Mouse (Mus musculus): Measurements from ENCODE around the gene Slain1. TPM values are rescaled to one million over a fixed set of nuclear protein-coding genes. Genes with fewer than 3 reads are reported as not detected.

Slain1 gene
- polyA plus RNA-seq, 1 experiment: 73.9 TPM

DNA sequence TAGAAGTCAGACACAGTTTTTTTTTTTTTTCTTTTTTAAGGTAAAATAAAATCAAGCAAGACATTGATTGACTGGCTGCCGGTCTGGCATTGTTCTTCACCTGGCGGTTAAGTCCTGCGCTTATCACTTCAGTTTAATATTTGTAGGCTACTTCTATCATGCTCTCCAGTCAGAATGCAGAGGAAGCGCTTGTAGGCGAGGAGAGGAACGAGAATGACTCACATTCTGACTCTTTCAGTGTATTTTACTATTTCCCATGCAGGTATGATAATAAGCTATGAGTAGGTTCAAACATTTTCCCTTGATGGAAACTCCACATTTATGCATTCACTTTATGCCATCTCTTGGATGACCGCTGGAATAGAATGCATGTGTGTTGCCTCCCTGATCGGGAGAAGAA is 17.0 kb downstream of the Slain1 start:
- no peak for DNase-seq (ENCODE audit: low read depth)
- TF ChIP-seq POLR2A (IDR thresholded peaks at IDR 0.05; ENCODE audit: borderline replicate concordance, extremely low read depth, insufficient read depth, insufficient read length, poor library complexity, severe bottlenecking) (no peak), CTCF (IDR thresholded peaks at IDR 0.05; ENCODE audit: borderline replicate concordance, extremely low read depth, insufficient read depth, insufficient read length) (no peak)

DNA sequence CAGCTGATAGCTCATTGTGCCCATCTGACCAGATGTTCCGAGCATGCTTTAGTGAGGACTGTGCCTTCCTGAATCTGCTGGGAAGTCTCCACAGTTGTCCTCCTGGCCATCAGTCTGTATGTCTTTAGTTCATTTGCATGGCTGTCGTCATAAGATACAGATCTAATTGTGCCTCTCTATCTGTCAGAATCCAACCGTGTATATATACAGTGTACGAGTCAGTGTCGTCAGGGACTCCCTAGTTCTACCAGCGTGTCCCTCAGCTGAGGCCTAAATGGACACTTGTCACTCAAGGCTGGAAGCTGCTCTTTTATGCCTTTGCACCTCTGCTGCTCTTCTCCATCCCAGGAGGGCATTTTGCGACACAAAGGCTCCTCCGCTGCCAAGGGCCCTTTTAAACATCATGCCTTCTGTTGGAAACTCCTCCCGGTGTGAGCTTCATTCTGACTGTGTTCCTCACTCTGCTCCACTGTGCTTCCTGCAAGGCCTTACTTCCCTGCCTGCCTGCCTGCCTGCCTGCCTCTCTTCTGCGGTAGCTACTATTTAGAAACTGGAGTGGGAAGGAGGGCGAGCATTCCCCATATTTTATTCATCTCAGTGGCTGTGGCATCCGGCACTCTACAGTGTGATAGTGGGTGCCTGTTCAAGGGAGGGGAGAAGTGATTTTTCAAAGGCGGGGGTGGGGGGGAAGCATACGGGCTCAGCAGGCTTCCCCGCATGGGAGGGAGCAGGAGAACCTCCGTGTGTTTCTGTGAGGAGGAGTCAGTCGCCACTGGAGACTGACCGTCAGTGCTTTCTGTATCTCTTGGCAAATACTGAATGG is 29.6 kb downstream of the Slain1 start:
- DNase-seq (ENCODE audit: low read depth): peak; percentile 70
- TF ChIP-seq CTCF (IDR thresholded peaks at IDR 0.05; ENCODE audit: borderline replicate concordance, extremely low read depth, insufficient read depth, insufficient read length) (no peak), POLR2A (IDR thresholded peaks at IDR 0.05; ENCODE audit: borderline replicate concordance, extremely low read depth, insufficient read depth, insufficient read length, poor library complexity, severe bottlenecking) (no peak)

DNA sequence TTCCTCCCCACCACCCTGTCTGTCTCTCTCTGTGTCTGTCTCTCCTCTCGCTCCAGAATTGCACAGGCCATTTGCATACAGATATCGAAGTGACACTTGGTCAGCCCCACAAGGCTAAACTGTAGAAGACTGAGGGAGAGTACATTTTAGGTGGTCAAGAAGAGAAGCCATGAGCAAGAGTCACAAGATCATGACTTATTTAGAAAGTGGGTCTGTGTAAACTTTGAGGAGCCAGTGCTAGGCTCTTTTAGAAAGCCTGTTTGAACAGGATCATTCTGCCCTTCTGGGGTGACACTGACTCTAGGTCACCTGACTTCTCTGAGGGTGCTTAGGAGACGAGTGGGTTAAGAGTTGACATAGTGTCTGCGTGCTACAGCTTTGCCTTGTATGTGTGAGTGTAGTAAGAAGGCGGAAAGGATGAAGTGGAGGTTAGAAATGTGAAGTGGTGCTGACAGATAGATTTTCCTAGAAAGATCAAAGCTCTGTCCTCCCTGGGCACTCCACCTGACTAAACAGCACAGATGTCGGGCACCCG is 30.3 kb downstream of the Slain1 start:
- DNase-seq (ENCODE audit: low read depth): no peak
- TF ChIP-seq CTCF (IDR thresholded peaks at IDR 0.05; ENCODE audit: borderline replicate concordance, extremely low read depth, insufficient read depth, insufficient read length): no peak
- no peak for TF ChIP-seq POLR2A (IDR thresholded peaks at IDR 0.05; ENCODE audit: borderline replicate concordance, extremely low read depth, insufficient read depth, insufficient read length, poor library complexity, severe bottlenecking)

DNA sequence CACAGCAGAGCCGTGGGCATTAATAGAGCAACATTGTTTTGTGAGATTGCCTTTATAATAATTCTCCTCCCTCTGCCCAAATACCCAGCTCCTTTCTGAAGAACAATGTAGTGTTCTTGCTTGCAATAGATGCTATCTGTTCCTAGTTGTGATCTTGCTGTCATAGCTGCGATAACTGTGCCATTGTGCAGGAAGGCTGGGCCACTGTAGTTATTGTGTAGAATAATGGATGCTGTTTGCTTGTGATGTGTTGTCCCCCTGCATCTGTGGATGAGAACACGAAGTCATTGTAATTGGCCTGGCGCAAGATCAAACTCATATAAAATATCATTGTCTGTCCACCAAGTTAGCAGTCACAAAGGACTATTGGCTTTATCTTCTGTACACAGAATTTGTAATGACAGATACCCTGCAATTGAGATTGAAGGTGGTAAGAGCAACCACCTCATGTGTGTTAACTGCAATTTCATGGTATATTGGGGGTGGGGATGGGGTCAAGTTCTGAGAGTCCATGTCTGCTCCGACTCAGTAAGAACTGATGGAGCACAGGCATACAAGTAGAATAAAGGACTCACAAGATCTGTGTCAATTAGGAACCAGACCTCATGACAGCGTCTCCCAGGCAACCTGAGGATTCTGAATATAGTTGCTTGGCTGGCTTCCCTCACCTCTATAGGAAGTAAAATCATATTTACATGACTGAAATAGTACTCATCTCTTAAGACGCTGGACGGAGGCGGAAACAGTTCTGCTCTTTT is 32.8 kb downstream of the Slain1 start:
- peak; percentile 52 for DNase-seq (ENCODE audit: low read depth)
- TF ChIP-seq POLR2A (IDR thresholded peaks at IDR 0.05; ENCODE audit: borderline replicate concordance, extremely low read depth, insufficient read depth, insufficient read length, poor library complexity, severe bottlenecking) (no peak), CTCF (IDR thresholded peaks at IDR 0.05; ENCODE audit: borderline replicate concordance, extremely low read depth, insufficient read depth, insufficient read length) (no peak)

DNA sequence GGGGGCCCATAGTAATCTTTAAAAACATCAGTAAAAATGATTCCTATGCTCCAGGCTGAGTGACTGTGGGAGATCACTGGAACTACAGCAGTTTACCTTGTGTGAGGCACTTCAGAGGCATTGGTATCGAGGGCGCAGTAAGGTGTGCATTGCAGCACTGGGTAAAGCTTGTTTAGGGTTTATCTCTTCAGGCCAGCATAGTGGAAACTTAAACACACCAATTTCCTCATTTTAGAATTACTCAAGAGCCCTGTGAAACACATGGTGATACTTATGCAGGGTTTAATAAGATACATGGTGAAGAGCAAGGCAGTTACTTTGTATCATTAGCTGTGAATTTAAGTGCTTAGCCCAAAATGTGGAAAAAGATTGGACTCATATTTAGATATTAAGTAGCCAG is 37.0 kb downstream of the Slain1 start:
- no peak for DNase-seq (ENCODE audit: low read depth)
- TF ChIP-seq POLR2A (IDR thresholded peaks at IDR 0.05; ENCODE audit: borderline replicate concordance, extremely low read depth, insufficient read depth, insufficient read length, poor library complexity, severe bottlenecking) (no peak), CTCF (IDR thresholded peaks at IDR 0.05; ENCODE audit: borderline replicate concordance, extremely low read depth, insufficient read depth, insufficient read length) (no peak)

DNA sequence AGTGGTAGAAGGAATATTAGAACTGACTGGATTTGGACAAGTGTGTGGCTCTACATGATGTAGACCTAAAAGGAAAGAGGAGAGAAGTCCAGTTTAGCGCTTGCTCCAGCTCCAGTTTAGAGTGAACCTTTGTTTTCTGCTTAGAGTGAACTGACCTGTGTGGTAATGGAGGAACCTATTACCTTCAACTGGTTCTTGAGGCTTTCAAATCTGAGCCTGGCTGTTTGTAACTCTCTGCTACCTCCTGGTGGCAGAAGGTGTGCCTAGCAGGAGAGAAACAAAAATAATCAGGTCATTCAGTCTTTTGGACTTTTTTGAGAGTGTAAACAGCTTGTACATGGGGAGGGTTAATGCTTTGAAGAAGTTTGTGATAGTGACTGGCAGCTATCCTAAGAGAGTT is 44.3 kb downstream of the Slain1 start:
- DNase-seq (ENCODE audit: low read depth): peak; percentile 82
- TF ChIP-seq POLR2A (IDR thresholded peaks at IDR 0.05; ENCODE audit: borderline replicate concordance, extremely low read depth, insufficient read depth, insufficient read length, poor library complexity, severe bottlenecking) (no peak), CTCF (IDR thresholded peaks at IDR 0.05; ENCODE audit: borderline replicate concordance, extremely low read depth, insufficient read depth, insufficient read length) (peak; percentile 78; the same call in 1 of the 2 replicates)

DNA sequence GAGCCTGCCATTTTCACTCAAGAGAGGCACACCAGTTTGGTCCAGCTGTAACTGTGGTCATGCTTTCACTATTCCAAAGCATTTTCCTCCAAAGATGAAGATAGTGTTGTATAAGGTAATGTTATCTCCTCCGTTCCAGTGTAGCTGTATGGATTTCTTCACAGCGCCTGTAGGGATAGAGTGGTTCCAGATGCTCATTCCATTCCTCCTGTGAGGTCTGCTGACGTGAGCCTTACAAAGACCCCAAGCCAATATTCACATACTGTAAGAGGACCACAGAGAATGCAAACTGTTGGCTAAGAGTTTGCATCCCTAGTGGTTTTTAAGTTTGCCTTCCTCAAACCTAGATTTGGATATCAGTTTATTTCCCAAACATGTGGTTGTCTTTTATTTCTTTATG is 45.6 kb downstream of the Slain1 start:
- TF ChIP-seq CTCF (IDR thresholded peaks at IDR 0.05; ENCODE audit: borderline replicate concordance, extremely low read depth, insufficient read depth, insufficient read length) (no peak), POLR2A (IDR thresholded peaks at IDR 0.05; ENCODE audit: borderline replicate concordance, extremely low read depth, insufficient read depth, insufficient read length, poor library complexity, severe bottlenecking) (no peak)
- DNase-seq (ENCODE audit: low read depth): no peak

DNA sequence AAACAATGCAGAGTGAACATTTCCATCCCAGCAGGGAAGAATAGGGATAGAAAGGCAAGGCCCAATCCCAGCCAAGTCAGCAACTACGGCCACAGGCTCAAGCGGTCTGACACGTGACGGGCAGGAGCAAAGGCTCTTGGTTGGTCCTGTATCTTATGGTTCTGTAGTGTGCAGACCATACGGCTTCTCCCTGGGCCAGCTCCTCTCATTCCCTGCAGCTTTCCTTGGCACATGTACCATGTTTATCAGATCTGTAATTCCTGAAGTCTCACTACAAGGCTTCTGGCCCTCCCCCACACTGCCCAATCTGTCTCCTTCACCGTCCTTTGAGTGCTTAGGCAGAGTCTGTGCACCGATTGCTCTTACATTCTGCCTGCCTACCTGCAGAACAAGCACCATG is 47.1 kb downstream of the Slain1 start:
- no peak for DNase-seq (ENCODE audit: low read depth)
- TF ChIP-seq POLR2A (IDR thresholded peaks at IDR 0.05; ENCODE audit: borderline replicate concordance, extremely low read depth, insufficient read depth, insufficient read length, poor library complexity, severe bottlenecking) (no peak), CTCF (IDR thresholded peaks at IDR 0.05; ENCODE audit: borderline replicate concordance, extremely low read depth, insufficient read depth, insufficient read length) (no peak)

DNA sequence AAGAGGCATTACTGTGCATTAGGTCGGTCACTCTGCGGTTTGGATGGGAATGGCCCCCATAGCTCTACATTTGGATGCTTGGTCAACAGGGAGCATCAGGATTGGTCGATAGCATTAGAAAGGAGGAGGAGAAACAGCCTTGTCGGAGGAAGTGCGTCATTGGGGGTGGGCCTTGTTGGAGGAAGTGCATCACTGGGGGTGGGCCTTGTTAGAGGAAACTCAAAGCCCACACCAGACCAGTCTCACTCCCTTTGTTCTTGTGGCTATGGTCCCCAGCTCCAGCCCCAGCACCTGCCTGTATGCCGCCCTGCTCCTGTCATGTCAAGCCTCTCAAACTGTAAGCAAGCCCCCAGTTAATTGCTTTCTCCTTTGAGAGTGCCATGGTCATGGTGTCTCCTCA is 49.3 kb downstream of the Slain1 start:
- DNase-seq (ENCODE audit: low read depth): no peak

DNA sequence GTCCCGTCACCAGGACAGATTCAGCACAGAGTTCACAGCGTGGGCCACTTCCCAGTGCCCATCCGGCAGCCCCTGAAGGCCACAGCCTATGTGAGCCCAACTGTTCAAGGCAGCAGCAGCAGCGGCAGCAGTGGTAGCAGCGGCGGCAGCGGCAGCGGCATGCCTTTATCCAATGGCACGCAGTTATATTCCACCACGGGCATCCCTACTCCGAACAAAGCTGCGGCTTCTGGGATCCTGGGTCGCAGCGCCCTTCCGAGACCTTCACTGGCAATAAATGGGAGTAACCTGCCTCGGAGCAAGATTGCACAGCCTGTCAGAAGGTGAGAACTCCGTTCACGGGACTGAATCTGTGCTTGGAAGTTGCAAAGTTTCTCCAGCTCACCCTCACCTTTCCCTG is 52.5 kb downstream of the Slain1 start:
- TF ChIP-seq POLR2A (IDR thresholded peaks at IDR 0.05; ENCODE audit: borderline replicate concordance, extremely low read depth, insufficient read depth, insufficient read length, poor library complexity, severe bottlenecking) (no peak), CTCF (IDR thresholded peaks at IDR 0.05; ENCODE audit: borderline replicate concordance, extremely low read depth, insufficient read depth, insufficient read length) (no peak)
- no peak for DNase-seq (ENCODE audit: low read depth)

More for the DNA sequence above, 49.3 kb downstream of the Slain1 start:
- TF ChIP-seq POLR2A (IDR thresholded peaks at IDR 0.05; ENCODE audit: borderline replicate concordance, extremely low read depth, insufficient read depth, insufficient read length, poor library complexity, severe bottlenecking): no peak
- no peak for TF ChIP-seq CTCF (IDR thresholded peaks at IDR 0.05; ENCODE audit: borderline replicate concordance, extremely low read depth, insufficient read depth, insufficient read length)

DNA sequence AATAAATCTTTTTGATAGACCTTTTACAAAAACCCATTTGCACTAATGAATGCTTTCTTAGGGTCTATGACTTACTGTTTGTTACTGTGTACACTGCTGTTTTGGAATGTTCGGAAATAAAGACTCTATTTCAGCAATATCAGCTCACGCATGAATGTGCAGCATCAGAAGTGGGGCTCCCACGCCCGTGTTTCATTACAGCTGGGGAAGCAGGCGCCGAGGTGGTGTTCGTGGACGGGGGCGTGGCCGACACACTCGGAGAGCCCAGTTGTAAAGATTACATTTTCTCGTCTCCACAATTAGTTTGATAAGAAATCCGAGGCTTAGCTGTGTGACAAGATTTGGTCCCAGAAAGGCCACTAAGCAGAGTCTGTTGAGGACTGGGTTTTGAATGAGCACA is 54.7 kb downstream of the Slain1 start:
- no peak for DNase-seq (ENCODE audit: low read depth)
- TF ChIP-seq POLR2A (IDR thresholded peaks at IDR 0.05; ENCODE audit: borderline replicate concordance, extremely low read depth, insufficient read depth, insufficient read length, poor library complexity, severe bottlenecking) (no peak), CTCF (IDR thresholded peaks at IDR 0.05; ENCODE audit: borderline replicate concordance, extremely low read depth, insufficient read depth, insufficient read length) (no peak)

All from brain, embryonic 14.5 days (tissue).